Mouse (Mus musculus) kidney, postnatal 14 days (tissue): ENCODE measurements around the gene Rpl36.

Source experiments
- DNase-seq: peaks from one replicate; pipeline ENCODE4 v3.0.0; 2022; ENCODE audit warnings: mixed read lengths

Rpl36 gene

DNA sequence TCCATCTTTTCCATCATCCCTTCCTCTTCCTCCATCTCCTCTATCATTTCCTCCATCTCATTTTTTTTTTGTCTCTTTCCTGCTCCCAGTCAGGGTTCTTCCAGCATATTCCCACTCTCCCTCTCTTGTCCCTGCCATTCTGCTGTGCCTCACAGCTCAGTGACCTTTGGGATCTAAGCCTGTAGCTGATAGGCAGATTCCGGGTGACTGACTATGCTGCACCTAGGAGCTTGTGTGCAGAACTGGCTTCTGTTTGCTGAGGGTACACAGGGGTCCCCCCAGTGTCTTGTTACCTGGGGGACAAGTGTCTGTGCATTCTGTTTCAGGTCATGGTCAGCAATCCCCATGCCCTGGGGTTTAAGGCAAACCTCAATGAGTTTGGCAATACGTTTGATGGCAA is 41.6 kb downstream of the Rpl36 start:
- DNase-seq, result no peak

DNA sequence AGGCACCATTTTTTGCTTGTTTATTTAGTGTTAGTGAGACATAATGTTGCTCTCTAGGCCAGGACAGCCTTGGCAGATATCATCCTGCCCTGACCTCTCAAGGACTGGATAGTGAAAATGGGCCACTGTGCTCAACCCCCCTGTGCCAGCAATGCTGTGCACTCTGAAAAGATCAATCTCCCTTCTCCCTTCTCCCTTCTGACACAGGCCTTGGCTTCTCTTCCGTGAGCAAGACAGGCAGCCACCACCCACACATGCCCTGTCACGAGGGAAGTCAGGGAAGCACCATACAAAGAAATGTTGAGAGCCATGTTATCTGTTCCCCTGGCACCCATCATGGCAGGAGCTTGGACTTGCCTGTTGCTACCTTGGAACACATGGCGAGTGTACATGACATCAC is 42.1 kb downstream of the Rpl36 start:
- no peak for DNase-seq

DNA sequence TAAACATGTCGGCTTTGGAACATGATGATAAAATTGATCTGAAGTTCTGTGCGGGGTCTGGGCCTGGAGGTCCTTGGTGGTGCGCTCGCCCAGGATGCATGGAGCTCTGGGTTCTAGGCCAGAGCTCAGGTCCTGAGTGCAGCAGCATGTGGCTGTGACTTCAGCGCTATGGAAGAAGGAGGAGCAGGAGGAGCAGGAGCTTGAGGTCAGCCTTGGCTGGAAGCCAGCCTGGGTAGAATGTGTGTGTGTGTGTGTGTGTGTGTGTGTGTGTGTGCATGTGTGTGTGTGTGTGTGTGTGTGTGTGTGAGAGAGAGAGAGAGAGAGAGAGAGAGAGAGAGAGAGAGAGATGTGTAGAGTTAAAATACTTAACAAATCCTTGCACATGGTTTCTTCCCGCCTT is 43.0 kb downstream of the Rpl36 start:
- DNase-seq, result no peak

DNA sequence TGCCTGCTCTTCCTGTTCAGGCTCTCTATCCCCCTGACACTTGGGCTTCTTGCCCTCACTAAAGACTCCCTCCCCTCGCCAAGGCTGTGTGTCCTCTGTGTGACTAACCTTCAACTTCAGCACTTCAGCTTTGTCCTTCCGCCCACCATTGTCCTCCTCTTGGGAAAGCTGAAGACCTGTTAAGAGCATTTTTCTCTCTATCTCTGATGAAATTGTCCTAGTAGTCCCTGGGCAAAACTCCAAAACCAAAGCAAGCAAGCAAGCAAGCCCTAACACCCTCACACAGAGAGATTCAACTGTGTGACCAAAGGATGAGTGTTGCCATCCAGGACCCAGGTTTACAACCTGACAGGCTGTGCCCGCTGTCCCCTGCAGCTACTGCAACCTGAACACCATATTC is 50.4 kb downstream of the Rpl36 start:
- no peak for DNase-seq
